Mouse (Mus musculus): ENCODE measurements at regions not wholly inside any gene's neighbourhood (a gene's known extent, or its start where the extent isn't known, plus 50 kb on each side); places are given as distances from the start of the nearest gene placed in this dataset.
"Not testable (repeated sequence)": the region's sequence is repeated elsewhere in the genome, so short reads cannot be mapped to it uniquely, and the experiment has no call there.

GRCm38 (mm10) chr16:20833301-20833700 is 99.0 kb upstream of the Thpo start:
- Histone ChIP-seq H3K27ac (no peak overlapping the region), H3K4me3 (no peak overlapping the region), H3K9me3 (no peaks in the 10 kb centered on the region), H3K4me1 (peaks cover 27% of the 10 kb centered on the region), H3K36me3 (no peaks in the 10 kb centered on the region), H3K27me3 (ENCODE audit: insufficient read depth, poor library complexity, severe bottlenecking) (no peaks in the 10 kb centered on the region)
- 82% methylated on average over 8 of the region's 8 CpGs for WGBS
- DNase-seq (ENCODE audit: low spot score), result no peak

- DNase-seq (ENCODE audit: low spot score), result no peak
- H3K36me3 ChIP-seq, result no peaks in the 10 kb centered on the region
- WGBS, result 50% methylated on average over 6 of the region's 6 CpGs
- H3K27ac ChIP-seq, result no peak overlapping the region
- H3K4me1 ChIP-seq, result peaks cover 11% of the 10 kb centered on the region
- no peaks in the 10 kb centered on the region for H3K9me3 ChIP-seq
- no peaks in the 10 kb centered on the region for H3K27me3 ChIP-seq (ENCODE audit: insufficient read depth, poor library complexity, severe bottlenecking)
- H3K4me3 ChIP-seq, result no peak overlapping the region
Measured at GRCm38 (mm10) chr16:20829732-20830435, 95.6 kb upstream of the Thpo start.

GRCm38 (mm10) chr16:20828996-20829731 is 94.9 kb upstream of the Thpo start:
- Histone ChIP-seq H3K36me3 (no peaks in the 10 kb centered on the region), H3K27me3 (ENCODE audit: insufficient read depth, poor library complexity, severe bottlenecking) (no peaks in the 10 kb centered on the region), H3K27ac (no peak overlapping the region), H3K9me3 (no peaks in the 10 kb centered on the region), H3K4me1 (peaks cover 11% of the 10 kb centered on the region), H3K4me3 (no peak overlapping the region)
- DNase-seq (ENCODE audit: low spot score), result no peak
- WGBS, result 82% methylated on average over 5 of the region's 5 CpGs

- 78% methylated on average over 7 of the region's 7 CpGs for WGBS
- no peaks in the 10 kb centered on the region for H3K36me3 ChIP-seq
- peaks cover 8% of the 10 kb centered on the region; the same call in 1 of the 2 replicates for H3K4me1 ChIP-seq
- DNase-seq (ENCODE audit: low spot score), result no peak
- no peak overlapping the region for H3K4me3 ChIP-seq
- H3K27me3 ChIP-seq (ENCODE audit: insufficient read depth, poor library complexity, severe bottlenecking), result no peaks in the 10 kb centered on the region
- no peaks in the 10 kb centered on the region for H3K9me3 ChIP-seq
- no peak overlapping the region for H3K27ac ChIP-seq
Measured at GRCm38 (mm10) chr16:20824226-20824625, 89.9 kb upstream of the Thpo start.

- no peaks in the 10 kb centered on the region for H3K36me3 ChIP-seq
- no peaks in the 10 kb centered on the region for H3K9me3 ChIP-seq
- H3K4me1 ChIP-seq, result peaks cover 22% of the 10 kb centered on the region
- DNase-seq (ENCODE audit: low spot score), result no peak
- no peak overlapping the region for H3K4me3 ChIP-seq
- H3K27ac ChIP-seq, result no peak overlapping the region
- H3K27me3 ChIP-seq (ENCODE audit: insufficient read depth, poor library complexity, severe bottlenecking), result no peaks in the 10 kb centered on the region
Measured at GRCm38 (mm10) chr16:20820939-20821338, 86.6 kb upstream of the Thpo start.

- Histone ChIP-seq H3K27ac (no peak overlapping the region), H3K36me3 (no peaks in the 10 kb centered on the region), H3K4me3 (no peak overlapping the region), H3K27me3 (ENCODE audit: insufficient read depth, poor library complexity, severe bottlenecking) (no peaks in the 10 kb centered on the region), H3K4me1 (peaks cover 22% of the 10 kb centered on the region), H3K9me3 (no peaks in the 10 kb centered on the region)
- 72% methylated on average over 3 of the region's 3 CpGs for WGBS
- no peak for DNase-seq (ENCODE audit: low spot score)
Measured at GRCm38 (mm10) chr16:20819568-20819967, 85.3 kb upstream of the Thpo start.

- Histone ChIP-seq H3K36me3 (no peaks in the 10 kb centered on the region), H3K9me3 (no peaks in the 10 kb centered on the region), H3K27me3 (ENCODE audit: insufficient read depth, poor library complexity, severe bottlenecking) (no peaks in the 10 kb centered on the region), H3K4me3 (peak overlapping the region; percentile 33; the same call in 1 of the 2 replicates), H3K4me1 (peaks cover 22% of the 10 kb centered on the region), H3K27ac (peak overlapping the region; percentile 72)
- WGBS, result 26% methylated on average over 5 of the region's 5 CpGs
- no peak for DNase-seq (ENCODE audit: low spot score)
Measured at GRCm38 (mm10) chr16:20818711-20819189, 84.4 kb upstream of the Thpo start.

- no peaks in the 10 kb centered on the region for H3K27me3 ChIP-seq (ENCODE audit: insufficient read depth, poor library complexity, severe bottlenecking)
- WGBS, result 92% methylated on average over 2 of the region's 2 CpGs
- no peak for DNase-seq (ENCODE audit: low spot score)
- H3K4me1 ChIP-seq, result peaks cover 22% of the 10 kb centered on the region
- H3K27ac ChIP-seq, result no peak overlapping the region
- no peaks in the 10 kb centered on the region for H3K9me3 ChIP-seq
- H3K4me3 ChIP-seq, result no peak overlapping the region
- no peaks in the 10 kb centered on the region for H3K36me3 ChIP-seq
Measured at GRCm38 (mm10) chr16:20814976-20815375, 80.7 kb upstream of the Thpo start.

- no peaks in the 10 kb centered on the region for H3K36me3 ChIP-seq
- H3K4me1 ChIP-seq, result peaks cover 16% of the 10 kb centered on the region
- H3K27ac ChIP-seq, result no peak overlapping the region
- H3K27me3 ChIP-seq (ENCODE audit: insufficient read depth, poor library complexity, severe bottlenecking), result no peaks in the 10 kb centered on the region
- no peak overlapping the region for H3K4me3 ChIP-seq
- DNase-seq (ENCODE audit: low spot score), result no peak
- H3K9me3 ChIP-seq, result no peaks in the 10 kb centered on the region
Measured at GRCm38 (mm10) chr16:20814240-20814639, 79.9 kb upstream of the Thpo start.

GRCm38 (mm10) chr16:20812025-20812424 is 77.7 kb upstream of the Thpo start:
- not testable (repeated sequence) for H3K36me3 ChIP-seq; H3K4me3 ChIP-seq; H3K27me3 ChIP-seq (ENCODE audit: insufficient read depth, poor library complexity, severe bottlenecking); H3K4me1 ChIP-seq; H3K27ac ChIP-seq; H3K9me3 ChIP-seq; DNase-seq (ENCODE audit: low spot score)
- WGBS, result 78% methylated on average over 5 of the region's 5 CpGs

GRCm38 (mm10) chr16:20810322-20810721 is 76.0 kb upstream of the Thpo start:
- Histone ChIP-seq H3K27ac (no peak overlapping the region), H3K4me3 (no peak overlapping the region), H3K36me3 (no peaks in the 10 kb centered on the region), H3K4me1 (peaks cover 5% of the 10 kb centered on the region; the same call in 1 of the 2 replicates), H3K27me3 (ENCODE audit: insufficient read depth, poor library complexity, severe bottlenecking) (no peaks in the 10 kb centered on the region), H3K9me3 (no peaks in the 10 kb centered on the region)
- WGBS, result 70% methylated on average over 3 of the region's 3 CpGs
- no peak for DNase-seq (ENCODE audit: low spot score)

GRCm38 (mm10) chr16:20808263-20808662 is 74.0 kb upstream of the Thpo start:
- WGBS, result 80% methylated on average over 2 of the region's 2 CpGs
- no peaks in the 10 kb centered on the region for H3K27me3 ChIP-seq (ENCODE audit: insufficient read depth, poor library complexity, severe bottlenecking)
- H3K9me3 ChIP-seq, result no peaks in the 10 kb centered on the region
- no peaks in the 10 kb centered on the region for H3K36me3 ChIP-seq
- no peak for DNase-seq (ENCODE audit: low spot score)
- H3K4me1 ChIP-seq, result peaks cover 19% of the 10 kb centered on the region
- H3K27ac ChIP-seq, result no peak overlapping the region
- no peak overlapping the region for H3K4me3 ChIP-seq

GRCm38 (mm10) chr16:20806739-20807138 is 72.4 kb upstream of the Thpo start:
- DNase-seq (ENCODE audit: low spot score), result no peak
- WGBS, result 74% methylated on average over 7 of the region's 7 CpGs
- H3K36me3 ChIP-seq, result no peaks in the 10 kb centered on the region
- H3K4me3 ChIP-seq, result no peak overlapping the region
- H3K4me1 ChIP-seq, result peaks cover 26% of the 10 kb centered on the region
- H3K27me3 ChIP-seq (ENCODE audit: insufficient read depth, poor library complexity, severe bottlenecking), result no peaks in the 10 kb centered on the region
- H3K27ac ChIP-seq, result no peak overlapping the region
- H3K9me3 ChIP-seq, result no peaks in the 10 kb centered on the region

All from heart, embryonic 10.5 days (tissue).